Mouse (Mus musculus) MEL (cell line): ENCODE results near the gene Rassf1.

Experiments used
- CHD1 ChIP-seq: IDR thresholded peaks from 2 replicates; pipeline ENCODE4 v1.6.1; 2012; ENCODE audit warnings: low read depth, mild to moderate bottlenecking, inconsistent platforms, low read length, improper control_type of control experiment
- CTCF ChIP-seq, 3 experiments: IDR thresholded peaks in 2 of 3; conservative IDR thresholded peaks in 1 of 3; 2 replicates each; pipeline ENCODE4 v1.5.1; 2011 to 2012; ENCODE audit warnings: low read length in 3 of 3, low read depth in 2 of 3, mild to moderate bottlenecking in 2 of 3, improper control_type of control experiment in 1 of 3, inconsistent platforms in 1 of 3, mixed read lengths in 1 of 3, moderate library complexity in 1 of 3; ENCODE audit not compliant: control insufficient read depth in 1 of 3, insufficient read depth in 1 of 3, poor library complexity in 1 of 3, severe bottlenecking in 1 of 3
- MAX ChIP-seq: IDR thresholded peaks from 2 replicates; pipeline ENCODE4 v1.6.1; 2011; ENCODE audit warnings: low read length, improper control_type of control experiment
- NELFE ChIP-seq: IDR thresholded peaks from 2 replicates; pipeline ENCODE4 v1.6.1; 2011; ENCODE audit warnings: low read depth, low read length, improper control_type of control experiment
- POLR2A ChIP-seq, 2 experiments: IDR thresholded peaks; 2 replicates each; pipeline ENCODE4 v1.6.1; 2011 to 2012; ENCODE audit warnings: low read length in 2 of 2, mild to moderate bottlenecking in 2 of 2, control low read depth in 1 of 2, improper control_type of control experiment in 1 of 2, low read depth in 1 of 2, moderate library complexity in 1 of 2; ENCODE audit not compliant: control insufficient read depth in 1 of 2, insufficient read depth in 1 of 2, poor library complexity in 1 of 2
- ZC3H11A ChIP-seq: IDR thresholded peaks from 2 replicates; pipeline ENCODE4 v1.6.1; 2012; ENCODE audit warnings: low read depth, mild to moderate bottlenecking, inconsistent platforms, low read length, improper control_type of control experiment

- TF ChIP-seq MAX, result no peak
- no peak for TF ChIP-seq CTCF (IDR thresholded peaks at IDR 0.05 in 2 of 3, conservative IDR thresholded peaks at IDR 0.05 in 1 of 3; ENCODE audit: control insufficient read depth in 1 of 3, insufficient read depth in 1 of 3, low read depth in 2 of 3, low read length in 3 of 3, poor library complexity in 1 of 3, severe bottlenecking in 1 of 3)
- no peak for TF ChIP-seq CHD1
- no peak for TF ChIP-seq POLR2A (IDR thresholded peaks at IDR 0.05; ENCODE audit: control insufficient read depth in 1 of 2, insufficient read depth in 1 of 2, low read depth in 1 of 2, low read length in 2 of 2, poor library complexity in 1 of 2)
- no peak for TF ChIP-seq ZC3H11A
- TF ChIP-seq NELFE, result no peak
These were observed 31.8 kb downstream of the Rassf1 start for GRCm38 (mm10) chr9:107583174-107583573.
